Mouse (Mus musculus): ENCODE results near the gene Fmnl1. TPM values are rescaled to one million over a fixed set of nuclear protein-coding genes. Genes with fewer than 3 reads are reported as not detected.

The Fmnl1 gene
- polyA plus RNA-seq, 1 experiment from 2014 or later: 4.3 TPM

- Histone ChIP-seq H3K9ac (replicated peaks; ENCODE audit: low read length) (no peak overlapping the region), H3K4me1 (ENCODE audit: control insufficient read depth, insufficient read depth, low read length) (peaks cover 5% of the 10 kb centered on the region; the same call in 1 of the 2 replicates), H3K27me3 (ENCODE audit: control insufficient read depth, insufficient read depth, low read length) (peaks cover 7% of the 10 kb centered on the region), H3K4me2 (ENCODE audit: low read length) (no peak overlapping the region), H3K9me3 (ENCODE audit: control insufficient read depth, low read length) (no peaks in the 10 kb centered on the region), H3K36me3 (ENCODE audit: control insufficient read depth, insufficient read depth, low read length) (no peaks in the 10 kb centered on the region), H3K4me3 (replicated peaks; ENCODE audit: low read depth, low read length) (no peak overlapping the region), H3K27ac (replicated peaks; ENCODE audit: low read depth, low read length) (no peak overlapping the region)
- 97% methylated on average over 1 of the region's 1 CpGs for WGBS
- DNase-seq (no peak), ATAC-seq (ENCODE audit: low FRiP score, low TSS enrichment) (no peak)
Observed at GRCm38 (mm10) chr11:103176510-103176909, 5.6 kb downstream of the Fmnl1 start.

GRCm38 (mm10) chr11:103177216-103177615, 6.3 kb downstream of the Fmnl1 start:
- no peak for ATAC-seq (ENCODE audit: low FRiP score, low TSS enrichment)

DNA sequence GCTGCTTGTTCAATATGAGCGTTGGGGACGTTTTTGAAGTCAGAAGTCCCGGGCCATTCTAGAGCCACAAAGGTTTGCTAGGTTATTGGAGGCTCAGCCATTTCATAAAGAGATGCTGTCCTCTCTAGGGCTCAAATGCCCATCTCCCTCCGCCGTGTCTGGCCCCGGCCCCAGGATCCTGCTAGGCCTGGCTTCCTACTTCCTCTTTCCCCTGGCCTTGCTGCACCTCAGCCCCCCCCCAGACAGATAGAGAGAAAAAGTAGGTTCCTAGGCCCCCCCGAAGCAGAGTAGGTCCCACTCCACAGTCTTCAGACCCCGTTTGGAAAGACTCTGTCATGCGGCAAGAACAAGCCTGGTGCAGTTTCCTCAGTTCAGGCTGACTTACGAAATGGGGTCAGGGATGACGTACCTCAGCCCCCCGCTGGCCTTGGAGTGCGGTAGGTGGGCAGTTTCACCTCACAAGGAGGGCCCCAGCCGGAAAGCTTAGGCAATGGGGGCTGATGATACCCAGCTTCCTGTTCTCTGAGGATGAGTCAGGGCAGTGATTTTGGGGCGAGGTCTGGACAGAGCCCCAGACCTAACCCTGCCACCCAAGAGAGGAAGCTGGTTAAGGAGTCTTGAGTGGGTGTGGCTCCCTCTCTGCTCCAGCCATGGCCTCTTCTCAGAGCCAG, 7.0 kb downstream of the Fmnl1 start:
- H3K9ac ChIP-seq (replicated peaks; ENCODE audit: low read length): no peak overlapping the region
- no peak overlapping the region for H3K27ac ChIP-seq (replicated peaks; ENCODE audit: low read depth, low read length)
- no peaks in the 10 kb centered on the region for H3K9me3 ChIP-seq (ENCODE audit: control insufficient read depth, low read length)
- no peaks in the 10 kb centered on the region for H3K4me1 ChIP-seq (ENCODE audit: control insufficient read depth, insufficient read depth, low read length)
- no peak for DNase-seq
- no peak for ATAC-seq (ENCODE audit: low FRiP score, low TSS enrichment)
- H3K4me2 ChIP-seq (ENCODE audit: low read length): no peak overlapping the region
- WGBS: 84% methylated on average over 15 of the region's 15 CpGs
- no peaks in the 10 kb centered on the region for H3K27me3 ChIP-seq (ENCODE audit: control insufficient read depth, insufficient read depth, low read length)
- no peaks in the 10 kb centered on the region for H3K36me3 ChIP-seq (ENCODE audit: control insufficient read depth, insufficient read depth, low read length)
- no peak overlapping the region for H3K4me3 ChIP-seq (replicated peaks; ENCODE audit: low read depth, low read length)

More at GRCm38 (mm10) chr11:103177216-103177615, 6.3 kb downstream of the Fmnl1 start:
- Histone ChIP-seq H3K4me2 (ENCODE audit: low read length) (no peak overlapping the region), H3K27me3 (ENCODE audit: control insufficient read depth, insufficient read depth, low read length) (no peaks in the 10 kb centered on the region), H3K9ac (replicated peaks; ENCODE audit: low read length) (no peak overlapping the region), H3K9me3 (ENCODE audit: control insufficient read depth, low read length) (no peaks in the 10 kb centered on the region), H3K36me3 (ENCODE audit: control insufficient read depth, insufficient read depth, low read length) (no peaks in the 10 kb centered on the region), H3K27ac (replicated peaks; ENCODE audit: low read depth, low read length) (no peak overlapping the region), H3K4me3 (replicated peaks; ENCODE audit: low read depth, low read length) (no peak overlapping the region), H3K4me1 (ENCODE audit: control insufficient read depth, insufficient read depth, low read length) (no peaks in the 10 kb centered on the region)
- WGBS: 82% methylated on average over 5 of the region's 5 CpGs
- no peak for DNase-seq

GRCm38 (mm10) chr11:103178748-103179147, 7.8 kb downstream of the Fmnl1 start:
- ATAC-seq (ENCODE audit: low FRiP score, low TSS enrichment) (no peak), DNase-seq (no peak)
- H3K4me2 ChIP-seq (ENCODE audit: low read length): no peak overlapping the region
- no peaks in the 10 kb centered on the region for H3K4me1 ChIP-seq (ENCODE audit: control insufficient read depth, insufficient read depth, low read length)
- no peak overlapping the region for H3K27ac ChIP-seq (replicated peaks; ENCODE audit: low read depth, low read length)
- H3K27me3 ChIP-seq (ENCODE audit: control insufficient read depth, insufficient read depth, low read length): no peaks in the 10 kb centered on the region
- no peak overlapping the region for H3K9ac ChIP-seq (replicated peaks; ENCODE audit: low read length)
- H3K36me3 ChIP-seq (ENCODE audit: control insufficient read depth, insufficient read depth, low read length): no peaks in the 10 kb centered on the region
- WGBS: 86% methylated on average over 8 of the region's 8 CpGs
- no peak overlapping the region for H3K4me3 ChIP-seq (replicated peaks; ENCODE audit: low read depth, low read length)
- H3K9me3 ChIP-seq (ENCODE audit: control insufficient read depth, low read length): no peaks in the 10 kb centered on the region

GRCm38 (mm10) chr11:103180426-103180825, 9.5 kb downstream of the Fmnl1 start:
- ATAC-seq (ENCODE audit: low FRiP score, low TSS enrichment): no peak

GRCm38 (mm10) chr11:103181349-103181748, 10.4 kb downstream of the Fmnl1 start:
- DNase-seq (no peak), ATAC-seq (ENCODE audit: low FRiP score, low TSS enrichment) (no peak)
- H3K4me1 ChIP-seq (ENCODE audit: control insufficient read depth, insufficient read depth, low read length): no peaks in the 10 kb centered on the region
- H3K4me2 ChIP-seq (ENCODE audit: low read length): no peak overlapping the region
- WGBS: 83% methylated on average over 9 of the region's 9 CpGs
- no peak overlapping the region for H3K27ac ChIP-seq (replicated peaks; ENCODE audit: low read depth, low read length)
- no peaks in the 10 kb centered on the region for H3K36me3 ChIP-seq (ENCODE audit: control insufficient read depth, insufficient read depth, low read length)
- H3K27me3 ChIP-seq (ENCODE audit: control insufficient read depth, insufficient read depth, low read length): no peaks in the 10 kb centered on the region
- no peak overlapping the region for H3K9ac ChIP-seq (replicated peaks; ENCODE audit: low read length)
- no peaks in the 10 kb centered on the region for H3K9me3 ChIP-seq (ENCODE audit: control insufficient read depth, low read length)
- no peak overlapping the region for H3K4me3 ChIP-seq (replicated peaks; ENCODE audit: low read depth, low read length)

More at GRCm38 (mm10) chr11:103180426-103180825, 9.5 kb downstream of the Fmnl1 start:
- 75% methylated on average over 1 of the region's 1 CpGs for WGBS
- H3K4me2 ChIP-seq (ENCODE audit: low read length): no peak overlapping the region
- no peaks in the 10 kb centered on the region for H3K4me1 ChIP-seq (ENCODE audit: control insufficient read depth, insufficient read depth, low read length)
- DNase-seq: no peak
- no peak overlapping the region for H3K9ac ChIP-seq (replicated peaks; ENCODE audit: low read length)
- no peaks in the 10 kb centered on the region for H3K36me3 ChIP-seq (ENCODE audit: control insufficient read depth, insufficient read depth, low read length)
- no peaks in the 10 kb centered on the region for H3K27me3 ChIP-seq (ENCODE audit: control insufficient read depth, insufficient read depth, low read length)
- no peak overlapping the region for H3K27ac ChIP-seq (replicated peaks; ENCODE audit: low read depth, low read length)
- H3K4me3 ChIP-seq (replicated peaks; ENCODE audit: low read depth, low read length): no peak overlapping the region
- H3K9me3 ChIP-seq (ENCODE audit: control insufficient read depth, low read length): no peaks in the 10 kb centered on the region

GRCm38 (mm10) chr11:103181911-103182310, 11.0 kb downstream of the Fmnl1 start:
- no peak for DNase-seq
- no peak for ATAC-seq (ENCODE audit: low FRiP score, low TSS enrichment)

GRCm38 (mm10) chr11:103184891-103185290, 14.0 kb downstream of the Fmnl1 start:
- WGBS: 42% methylated on average over 2 of the region's 2 CpGs
- no peak overlapping the region for H3K27ac ChIP-seq (replicated peaks; ENCODE audit: low read depth, low read length)
- ATAC-seq (ENCODE audit: low FRiP score, low TSS enrichment) (no peak), DNase-seq (peak; percentile 80)
- H3K4me1 ChIP-seq (ENCODE audit: control insufficient read depth, insufficient read depth, low read length): no peaks in the 10 kb centered on the region
- no peaks in the 10 kb centered on the region for H3K36me3 ChIP-seq (ENCODE audit: control insufficient read depth, insufficient read depth, low read length)
- H3K9ac ChIP-seq (replicated peaks; ENCODE audit: low read length): no peak overlapping the region
- H3K4me2 ChIP-seq (ENCODE audit: low read length): no peak overlapping the region
- no peak overlapping the region for H3K4me3 ChIP-seq (replicated peaks; ENCODE audit: low read depth, low read length)
- H3K27me3 ChIP-seq (ENCODE audit: control insufficient read depth, insufficient read depth, low read length): no peaks in the 10 kb centered on the region
- H3K9me3 ChIP-seq (ENCODE audit: control insufficient read depth, low read length): no peaks in the 10 kb centered on the region

More at GRCm38 (mm10) chr11:103181911-103182310, 11.0 kb downstream of the Fmnl1 start:
- H3K27me3 ChIP-seq (ENCODE audit: control insufficient read depth, insufficient read depth, low read length): no peaks in the 10 kb centered on the region
- no peaks in the 10 kb centered on the region for H3K9me3 ChIP-seq (ENCODE audit: control insufficient read depth, low read length)
- H3K36me3 ChIP-seq (ENCODE audit: control insufficient read depth, insufficient read depth, low read length): no peaks in the 10 kb centered on the region
- H3K4me2 ChIP-seq (ENCODE audit: low read length): no peak overlapping the region
- H3K4me1 ChIP-seq (ENCODE audit: control insufficient read depth, insufficient read depth, low read length): no peaks in the 10 kb centered on the region
- no peak overlapping the region for H3K4me3 ChIP-seq (replicated peaks; ENCODE audit: low read depth, low read length)
- no peak overlapping the region for H3K9ac ChIP-seq (replicated peaks; ENCODE audit: low read length)
- 76% methylated on average over 3 of the region's 3 CpGs for WGBS
- no peak overlapping the region for H3K27ac ChIP-seq (replicated peaks; ENCODE audit: low read depth, low read length)

Measured in midbrain, embryonic 14.5 days (tissue).